ENCODE assay signal across 9 mouse cellular contexts in genomic region chr5:73167976-73168768, GRCm38 (mm10).
A peak's percentile ranks its signal among the peaks of the same experiment; 100 is the strongest.
DNase-seq lines count a peak whose midpoint lies in the region; ATAC-seq and TF ChIP-seq lines count a peak whose summit lies in the region.
"Had no signal": no experiment of that assay in that cellular context is flagged by ENCODE, and none has a peak within 500 bp of the region (broad histone marks: within the 10 kb centered on the region; RNA-seq: fewer than 3 reads in every experiment).

No protein-coding gene starts in this region.

- whole genome bisulfite sequencing in intestine, embryonic 16.5 days = 73% methylated on average over 18 of the region's 18 CpGs

- no peak overlapping the region for H3K4me2 ChIP-seq in intestine, embryonic 16.5 days (ENCODE audit: low read depth, low read length)
- H3K4me2 ChIP-seq in myocyte (ENCODE audit: low read depth) = peak overlapping the region; percentile 97
- H3K4me2 ChIP-seq: midbrain, embryonic 12.5 days had no signal

- no peaks in the 10 kb centered on the region for H3K36me3 ChIP-seq in intestine, embryonic 16.5 days (ENCODE audit: control insufficient read depth, insufficient read depth, low read length)
- no peaks in the 10 kb centered on the region for H3K36me3 ChIP-seq in myocyte (ENCODE audit: control insufficient read depth, insufficient read depth)
- H3K36me3 ChIP-seq: midbrain, embryonic 12.5 days had no signal

- H3K27ac ChIP-seq in gastrocnemius, adult 2 months = peak overlapping the region; percentile 66
- H3K27ac ChIP-seq in intestine, embryonic 16.5 days (ENCODE audit: low read length) = no peak overlapping the region
- H3K27ac ChIP-seq: midbrain, embryonic 12.5 days had no signal

- DNase-seq in layer of hippocampus, adult 18-20 months (ENCODE audit: low spot score in 2 of 2) = peak; percentile 19 to 53
- no peak for DNase-seq in layer of hippocampus, postnatal 25 days (ENCODE audit: extremely low spot score in 1 of 2, low spot score in 1 of 2)
- DNase-seq in gastrocnemius, adult 2 months = peak; percentile 65
- DNase-seq in urinary bladder, adult 2 months (ENCODE audit: low spot score) = no peak
- DNase-seq in lung, postnatal 10 days = no peak
- no peak for DNase-seq in adrenal gland, postnatal 36 days

- intact Hi-C loops in gastrocnemius, adult 2 months (cut with DNase I) = no loop called here

- peaks cover 17% of the 10 kb centered on the region for H3K4me1 ChIP-seq in intestine, embryonic 16.5 days (ENCODE audit: control insufficient read depth, insufficient read depth, low read length)

- H3K4me3 ChIP-seq in gastrocnemius, adult 2 months = peak overlapping the region; percentile 64
- no peak overlapping the region for H3K4me3 ChIP-seq in intestine, embryonic 16.5 days (ENCODE audit: low read length)
- H3K4me3 ChIP-seq in myocyte = no peak overlapping the region
- H3K4me3 ChIP-seq: midbrain, embryonic 12.5 days had no signal

- H3K9me3 ChIP-seq in intestine, embryonic 16.5 days (ENCODE audit: control insufficient read depth, low read length) = no peaks in the 10 kb centered on the region
- H3K9me3 ChIP-seq: midbrain, embryonic 12.5 days had no signal

- H3ac ChIP-seq in myocyte (ENCODE audit: control insufficient read depth, insufficient read length) = no peak overlapping the region

- H3K9ac ChIP-seq in intestine, embryonic 16.5 days (ENCODE audit: low read depth, low read length) = no peak overlapping the region
- H3K9ac ChIP-seq: midbrain, embryonic 12.5 days had no signal

- H3K27me3 ChIP-seq in intestine, embryonic 16.5 days (replicated peaks; ENCODE audit: control insufficient read depth, insufficient read depth, low read length) = no peaks in the 10 kb centered on the region
- no peaks in the 10 kb centered on the region for H3K27me3 ChIP-seq in myocyte (ENCODE audit: control insufficient read depth, insufficient read depth, insufficient read length)
- H3K27me3 ChIP-seq: midbrain, embryonic 12.5 days had no signal

- H3K79me2 ChIP-seq in myocyte (ENCODE audit: control insufficient read depth, insufficient read depth) = peaks cover 38% of the 10 kb centered on the region

- ATAC-seq in intestine, embryonic 16.5 days = peak; percentile 24; the same call in 1 of the 2 replicates

- TF ChIP-seq CTCF in gastrocnemius, adult 2 months (IDR thresholded peaks at IDR 0.05) = no peak

- no peak for TF ChIP-seq POLR2A in myocyte (IDR thresholded peaks at IDR 0.05; ENCODE audit: insufficient read length, low read depth)

TF ChIP-seq in myocyte, 11 proteins besides CTCF, POLR2A, EP300 and RAD21:
- TF ChIP-seq POLR2AphosphoS2 (IDR thresholded peaks at IDR 0.05; ENCODE audit: insufficient read length, low read depth) = no peak
- no peak for TF ChIP-seq TCF12 (IDR thresholded peaks at IDR 0.05; ENCODE audit: insufficient read depth, poor library complexity, severe bottlenecking)
- TF ChIP-seq TCF3 (IDR thresholded peaks at IDR 0.05; ENCODE audit: insufficient read length, low read depth) = no peak
- no peak for TF ChIP-seq E2F4 (IDR thresholded peaks at IDR 0.05; ENCODE audit: insufficient read depth)
- no peak for TF ChIP-seq MYOD1 (IDR thresholded peaks at IDR 0.05; ENCODE audit: control insufficient read depth in 1 of 3, insufficient read length in 2 of 3, low read depth in 2 of 3)
- no peak for TF ChIP-seq REST (IDR thresholded peaks at IDR 0.05; ENCODE audit: insufficient read depth, insufficient read length)
- no peak for TF ChIP-seq MAX (IDR thresholded peaks at IDR 0.05; ENCODE audit: low read depth)
- TF ChIP-seq SRF (IDR thresholded peaks at IDR 0.05; ENCODE audit: control insufficient read depth, insufficient read length, low read depth) = no peak
- TF ChIP-seq USF1 (IDR thresholded peaks at IDR 0.05; ENCODE audit: low read depth) = no peak

Comparison
In these comparisons a context has a peak if more than half of its experiments do, and no peak if none do; other contexts are left out.
1. DNase-seq: peak in layer of hippocampus, adult 18-20 months (2 of 2) and gastrocnemius, adult 2 months (single experiment); none in layer of hippocampus, postnatal 25 days (0 of 2), urinary bladder, adult 2 months (single experiment), lung, postnatal 10 days (single experiment) and adrenal gland, postnatal 36 days (0 of 2).